Mouse (Mus musculus): ENCODE measurements around the gene Fto. TPM values are rescaled to one million over a fixed set of nuclear protein-coding genes. Genes with fewer than 3 reads are reported as not detected.
A peak's percentile ranks its signal among the peaks of the same experiment; 100 is the strongest.

Fto gene
- polyA plus RNA-seq, 1 experiment, result 43.9 TPM

GRCm38 (mm10) chr8:91524865-91525250, 211.5 kb downstream of the Fto start:
- H3K27ac ChIP-seq (ENCODE audit: insufficient read depth, low read depth, low read length), result no peak overlapping the region
- DNase-seq, result no peak
- no peak overlapping the region for H3K4me3 ChIP-seq (ENCODE audit: insufficient read depth, low read depth, low read length)
- no peaks in the 10 kb centered on the region for H3K36me3 ChIP-seq (ENCODE audit: control insufficient read depth, insufficient read depth, low read length)
- no peaks in the 10 kb centered on the region for H3K27me3 ChIP-seq (replicated peaks; ENCODE audit: control insufficient read depth, insufficient read depth, low read length)
- H3K4me1 ChIP-seq (ENCODE audit: control insufficient read depth, insufficient read depth, low read length), result no peaks in the 10 kb centered on the region
- 64% methylated on average over 4 of the region's 4 CpGs for WGBS
- no peak for TF ChIP-seq CTCF (conservative IDR thresholded peaks at IDR 0.05; ENCODE audit: insufficient read depth, insufficient read length, low read depth, low read length)
- TF ChIP-seq POLR2A (IDR thresholded peaks at IDR 0.05; ENCODE audit: low read depth, low read length), result no peak

- DNase-seq, result no peak
- WGBS, result 70% methylated on average over 10 of the region's 10 CpGs
- Histone ChIP-seq H3K27ac (ENCODE audit: insufficient read depth, low read depth, low read length) (no peak overlapping the region), H3K36me3 (ENCODE audit: control insufficient read depth, insufficient read depth, low read length) (no peaks in the 10 kb centered on the region), H3K4me1 (ENCODE audit: control insufficient read depth, insufficient read depth, low read length) (no peaks in the 10 kb centered on the region), H3K27me3 (replicated peaks; ENCODE audit: control insufficient read depth, insufficient read depth, low read length) (no peaks in the 10 kb centered on the region), H3K4me3 (ENCODE audit: insufficient read depth, low read depth, low read length) (no peak overlapping the region)
- TF ChIP-seq CTCF (conservative IDR thresholded peaks at IDR 0.05; ENCODE audit: insufficient read depth, insufficient read length, low read depth, low read length) (no peak), POLR2A (IDR thresholded peaks at IDR 0.05; ENCODE audit: low read depth, low read length) (no peak)
Observed at GRCm38 (mm10) chr8:91525342-91525817, 212.1 kb downstream of the Fto start.

GRCm38 (mm10) chr8:91528967-91529366, 215.6 kb downstream of the Fto start:
- 54% methylated on average over 2 of the region's 2 CpGs for WGBS
- TF ChIP-seq CTCF (conservative IDR thresholded peaks at IDR 0.05; ENCODE audit: insufficient read depth, insufficient read length, low read depth, low read length) (no peak), POLR2A (IDR thresholded peaks at IDR 0.05; ENCODE audit: low read depth, low read length) (no peak)
- peaks cover 5% of the 10 kb centered on the region; the same call in 1 of the 2 replicates for H3K4me1 ChIP-seq (ENCODE audit: control insufficient read depth, insufficient read depth, low read length)
- no peaks in the 10 kb centered on the region for H3K36me3 ChIP-seq (ENCODE audit: control insufficient read depth, insufficient read depth, low read length)
- H3K27me3 ChIP-seq (replicated peaks; ENCODE audit: control insufficient read depth, insufficient read depth, low read length), result no peaks in the 10 kb centered on the region
- H3K4me3 ChIP-seq (ENCODE audit: insufficient read depth, low read depth, low read length), result no peak overlapping the region
- peak; percentile 65 for DNase-seq
- H3K27ac ChIP-seq (ENCODE audit: insufficient read depth, low read depth, low read length), result no peak overlapping the region

- TF ChIP-seq POLR2A (IDR thresholded peaks at IDR 0.05; ENCODE audit: low read depth, low read length) (no peak), CTCF (conservative IDR thresholded peaks at IDR 0.05; ENCODE audit: insufficient read depth, insufficient read length, low read depth, low read length) (no peak)
- Histone ChIP-seq H3K36me3 (ENCODE audit: control insufficient read depth, insufficient read depth, low read length) (no peaks in the 10 kb centered on the region), H3K4me1 (ENCODE audit: control insufficient read depth, insufficient read depth, low read length) (peaks cover 5% of the 10 kb centered on the region; the same call in 1 of the 2 replicates), H3K27me3 (replicated peaks; ENCODE audit: control insufficient read depth, insufficient read depth, low read length) (no peaks in the 10 kb centered on the region), H3K4me3 (ENCODE audit: insufficient read depth, low read depth, low read length) (no peak overlapping the region), H3K27ac (ENCODE audit: insufficient read depth, low read depth, low read length) (no peak overlapping the region)
- 88% methylated on average over 5 of the region's 5 CpGs for WGBS
- DNase-seq, result no peak
Observed at GRCm38 (mm10) chr8:91529699-91530098, 216.4 kb downstream of the Fto start.

- H3K36me3 ChIP-seq (ENCODE audit: control insufficient read depth, insufficient read depth, low read length), result no peaks in the 10 kb centered on the region
- TF ChIP-seq POLR2A (IDR thresholded peaks at IDR 0.05; ENCODE audit: low read depth, low read length), result no peak
- no peak for TF ChIP-seq CTCF (conservative IDR thresholded peaks at IDR 0.05; ENCODE audit: insufficient read depth, insufficient read length, low read depth, low read length)
- H3K4me3 ChIP-seq (ENCODE audit: insufficient read depth, low read depth, low read length), result no peak overlapping the region
- peak; percentile 64 for DNase-seq
- peaks cover 5% of the 10 kb centered on the region; the same call in 1 of the 2 replicates for H3K4me1 ChIP-seq (ENCODE audit: control insufficient read depth, insufficient read depth, low read length)
- H3K27ac ChIP-seq (ENCODE audit: insufficient read depth, low read depth, low read length), result peak overlapping the region; percentile 52; the same call in 1 of the 2 replicates
- 66% methylated on average over 8 of the region's 8 CpGs for WGBS
- H3K27me3 ChIP-seq (replicated peaks; ENCODE audit: control insufficient read depth, insufficient read depth, low read length), result no peaks in the 10 kb centered on the region
Observed at GRCm38 (mm10) chr8:91530656-91531055, 217.3 kb downstream of the Fto start.

- peak; percentile 85 for DNase-seq
- 28% methylated on average over 8 of the region's 8 CpGs for WGBS
- no peaks in the 10 kb centered on the region for H3K36me3 ChIP-seq (ENCODE audit: control insufficient read depth, insufficient read depth, low read length)
- no peaks in the 10 kb centered on the region for H3K27me3 ChIP-seq (replicated peaks; ENCODE audit: control insufficient read depth, insufficient read depth, low read length)
- peak; percentile 79 for TF ChIP-seq CTCF (conservative IDR thresholded peaks at IDR 0.05; ENCODE audit: insufficient read depth, insufficient read length, low read depth, low read length)
- no peak for TF ChIP-seq POLR2A (IDR thresholded peaks at IDR 0.05; ENCODE audit: low read depth, low read length)
- H3K4me1 ChIP-seq (ENCODE audit: control insufficient read depth, insufficient read depth, low read length), result peaks cover 5% of the 10 kb centered on the region; the same call in 1 of the 2 replicates
- no peak overlapping the region for H3K27ac ChIP-seq (ENCODE audit: insufficient read depth, low read depth, low read length)
- no peak overlapping the region for H3K4me3 ChIP-seq (ENCODE audit: insufficient read depth, low read depth, low read length)
Observed at GRCm38 (mm10) chr8:91531971-91532370, 218.6 kb downstream of the Fto start.

- Histone ChIP-seq H3K27ac (ENCODE audit: insufficient read depth, low read depth, low read length) (no peak overlapping the region; the same call in 1 of the 2 replicates), H3K4me1 (ENCODE audit: control insufficient read depth, insufficient read depth, low read length) (peaks cover 12% of the 10 kb centered on the region; the same call in 1 of the 2 replicates), H3K27me3 (replicated peaks; ENCODE audit: control insufficient read depth, insufficient read depth, low read length) (no peaks in the 10 kb centered on the region), H3K4me3 (ENCODE audit: insufficient read depth, low read depth, low read length) (no peak overlapping the region), H3K36me3 (ENCODE audit: control insufficient read depth, insufficient read depth, low read length) (no peaks in the 10 kb centered on the region)
- TF ChIP-seq POLR2A (IDR thresholded peaks at IDR 0.05; ENCODE audit: low read depth, low read length), result no peak
- no peak for TF ChIP-seq CTCF (conservative IDR thresholded peaks at IDR 0.05; ENCODE audit: insufficient read depth, insufficient read length, low read depth, low read length)
- WGBS, result 79% methylated on average over 18 of the region's 18 CpGs
- DNase-seq, result no peak
Observed at GRCm38 (mm10) chr8:91532671-91533436, 219.5 kb downstream of the Fto start.
